Mouse (Mus musculus) CH12.LX (cell line): ENCODE measurements around the gene Gm10643. TPM values are rescaled to one million over a fixed set of nuclear protein-coding genes. Genes with fewer than 3 reads are reported as not detected.

Experiments
- DNase-seq: peaks from one replicate; pipeline ENCODE4 v3.0.0-alpha.2; 2013; ENCODE audit errors: extremely low read depth
- H3K27ac ChIP-seq: 2 replicates; pipeline ENCODE4 v1.5.1; 2012; ENCODE audit warnings: low read depth, mild to moderate bottlenecking, control low read depth, moderate library complexity; ENCODE audit not compliant: insufficient read depth
- H3K27me3 ChIP-seq: replicated peaks from 2 replicates; pipeline ENCODE3; 2012; ENCODE audit warnings: inconsistent platforms
- H3K36me3 ChIP-seq, 2 experiments: replicated peaks in 1 of 2; 2 replicates each; pipeline versions ENCODE3 to v1.6.1; 2012; ENCODE audit warnings: inconsistent platforms in 1 of 2, low read length in 1 of 2, mild to moderate bottlenecking in 1 of 2, mixed read lengths in 1 of 2, moderate library complexity in 1 of 2; ENCODE audit not compliant: control insufficient read depth in 1 of 2, insufficient read depth in 1 of 2
- H3K4me1 ChIP-seq, 2 experiments: 2 replicates each; pipeline ENCODE4 v1.6.1; 2012; ENCODE audit warnings: inconsistent platforms in 1 of 2, moderate library complexity in 1 of 2; ENCODE audit not compliant: insufficient read depth in 2 of 2, control insufficient read depth in 1 of 2
- H3K4me2 ChIP-seq: 2 replicates; pipeline ENCODE4 v1.6.1; 2012; ENCODE audit warnings: low read depth, mild to moderate bottlenecking, control low read depth; ENCODE audit not compliant: poor library complexity, insufficient read depth, severe bottlenecking
- H3K4me3 ChIP-seq, 3 experiments: fragments of 150-350 bp in 1 of 3; sonication (generic) in 1 of 3; replicated peaks in 1 of 3; 2 replicates each; pipeline versions ENCODE3 to v1.5.1; 2011 to 2012; ENCODE audit warnings: low read depth in 2 of 3, low read length in 2 of 3, mild to moderate bottlenecking in 2 of 3, moderate library complexity in 2 of 3, control low read depth in 1 of 3, improper control_type of control experiment in 1 of 3, inconsistent platforms in 1 of 3, mixed read lengths in 1 of 3; ENCODE audit not compliant: poor library complexity in 1 of 3
- H3K79me2 ChIP-seq: replicated peaks from 2 replicates; pipeline ENCODE4 v1.6.1; 2012; ENCODE audit warnings: mild to moderate bottlenecking, moderate library complexity; ENCODE audit not compliant: control insufficient read depth, poor library complexity, insufficient read depth, severe bottlenecking; ENCODE audit errors: extremely low read depth
- H3K9ac ChIP-seq: 2 replicates; pipeline ENCODE4 v1.6.1; 2012; ENCODE audit warnings: low read depth, mild to moderate bottlenecking, control low read depth, moderate library complexity; ENCODE audit not compliant: insufficient read depth
- H3K9me3 ChIP-seq: replicated peaks from 2 replicates; pipeline ENCODE3; 2012; ENCODE audit warnings: low read length, inconsistent platforms, mixed read lengths
- BHLHE40 ChIP-seq: IDR thresholded peaks from 2 replicates; pipeline ENCODE4 v1.6.1; 2011; ENCODE audit warnings: mild to moderate bottlenecking, low read depth, low read length, improper control_type of control experiment
- CHD1 ChIP-seq: IDR thresholded peaks from 2 replicates; pipeline ENCODE4 v1.6.1; 2012; ENCODE audit warnings: low read depth, low read length, improper control_type of control experiment, inconsistent platforms
- E2F4 ChIP-seq: IDR thresholded peaks from 2 replicates; pipeline ENCODE4 v1.6.1; 2011; ENCODE audit warnings: low read depth, low read length, improper control_type of control experiment; ENCODE audit not compliant: insufficient replicate concordance
- ELF1 ChIP-seq: IDR thresholded peaks from 2 replicates; pipeline ENCODE4 v1.6.1; 2014; ENCODE audit warnings: low read depth, mild to moderate bottlenecking, inconsistent platforms, low read length, improper control_type of control experiment
- EP300 ChIP-seq: IDR thresholded peaks from 2 replicates; pipeline ENCODE4 v1.6.1; 2011; ENCODE audit warnings: low read length, improper control_type of control experiment
- HCFC1 ChIP-seq: IDR thresholded peaks from 2 replicates; pipeline ENCODE4 v1.6.1; 2012; ENCODE audit warnings: low read depth, mild to moderate bottlenecking, inconsistent platforms, low read length, improper control_type of control experiment
- IRF4 ChIP-seq: IDR thresholded peaks from 2 replicates; pipeline ENCODE4 v1.6.1; 2014; ENCODE audit warnings: low read depth, mild to moderate bottlenecking, inconsistent platforms, low read length, improper control_type of control experiment
- JUN ChIP-seq: IDR thresholded peaks from 2 replicates; pipeline ENCODE4 v1.6.1; 2011; ENCODE audit warnings: low read depth, mild to moderate bottlenecking, low read length, improper control_type of control experiment, moderate library complexity; ENCODE audit not compliant: insufficient read depth
- KAT2A ChIP-seq: IDR thresholded peaks from 2 replicates; pipeline ENCODE4 v1.6.1; 2012; ENCODE audit warnings: low read length, improper control_type of control experiment, inconsistent platforms; ENCODE audit not compliant: insufficient replicate concordance
- MAFK ChIP-seq: IDR thresholded peaks from 2 replicates; pipeline ENCODE4 v1.6.1; 2011; ENCODE audit warnings: low read length, improper control_type of control experiment; ENCODE audit not compliant: insufficient replicate concordance
- MAZ ChIP-seq: IDR thresholded peaks from 2 replicates; pipeline ENCODE4 v1.6.1; 2012; ENCODE audit warnings: low read depth, mild to moderate bottlenecking, inconsistent platforms, low read length, improper control_type of control experiment, moderate library complexity
- NRF1 ChIP-seq: IDR thresholded peaks from 2 replicates; pipeline ENCODE4 v1.6.1; 2014; ENCODE audit warnings: low read depth, mild to moderate bottlenecking, inconsistent platforms, low read length, improper control_type of control experiment, moderate library complexity
- PAX5 ChIP-seq: IDR thresholded peaks from 2 replicates; pipeline ENCODE4 v1.6.1; 2012; ENCODE audit warnings: low read length, inconsistent platforms, mixed read lengths
- POLR2AphosphoS2 ChIP-seq: IDR thresholded peaks from 2 replicates; pipeline ENCODE4 v1.6.1; 2011; ENCODE audit warnings: low read depth, low read length, improper control_type of control experiment
- TBP ChIP-seq: conservative IDR thresholded peaks from 2 replicates; pipeline ENCODE4 v1.6.1; 2011; ENCODE audit warnings: low read depth, low read length, improper control_type of control experiment
- USF2 ChIP-seq: conservative IDR thresholded peaks from 2 replicates; pipeline ENCODE4 v1.6.1; 2011; ENCODE audit warnings: low read depth, low read length, improper control_type of control experiment
- ZC3H11A ChIP-seq: IDR thresholded peaks from 2 replicates; pipeline ENCODE4 v1.6.1; 2012; ENCODE audit warnings: low read depth, mild to moderate bottlenecking, inconsistent platforms, low read length, improper control_type of control experiment
- ZKSCAN1 ChIP-seq: IDR thresholded peaks from 2 replicates; pipeline ENCODE4 v1.6.1; 2012; ENCODE audit warnings: low read depth, inconsistent platforms, low read length, improper control_type of control experiment, borderline replicate concordance
- dilution Hi-C: fragments of 300-500 bp; cut with MboI; formaldehyde crosslinking; loops from 2 replicates; pipeline ENCODE4 v1.14.3; 2020; ENCODE audit warnings: low sequenced_read_pairs; ENCODE audit not compliant: extremely low pct_unique_long_range_greater_than_20kb, extremely low pct_ligation_motif_present
- in situ Hi-C: fragments of 300-500 bp; cut with MboI; formaldehyde crosslinking; loops from 3 replicates; pipeline ENCODE4 v1.14.3; 2019; ENCODE audit warnings: low sequenced_read_pairs, low pct_ligation_motif_present, low pct_unique_long_range_greater_than_20kb, mixed read lengths
- polyA plus RNA-seq: library from polyadenylated mRNA; unstranded; fragments of >175 nt; gene quantifications from 2 replicates; pipeline ENCODE4 v1.2.1, GENCODE M21; 2012; ENCODE audit warnings: low read depth; ENCODE audit not compliant: insufficient read length
- total RNA-seq, 2 experiments: library from RNA; depleted of rRNA; stranded (reverse); fragments of 300-350 nt in 1 of 2; fragments of >200 nt in 1 of 2; gene quantifications; 2 replicates each; pipeline ENCODE4 v1.2.3; 2012 to 2014

Gm10643 gene
- total and polyA plus RNA-seq, 3 experiments = 0.14 to 0.76 (median 0.42) TPM

- no peaks in the 10 kb centered on the region for H3K27me3 ChIP-seq
- H3K4me1 ChIP-seq = peaks cover 16 to 43% of the 10 kb centered on the region in 2 experiments
- TF ChIP-seq POLR2AphosphoS2 (no peak), USF2 (no peak), ZC3H11A (no peak), E2F4 (no peak), ZKSCAN1 (no peak), MAFK (no peak), NRF1 (no peak), ELF1 (no peak)
- DNase-seq = no peak
- H3K27ac ChIP-seq = no peak overlapping the region
- no peak overlapping the region for H3K4me3 ChIP-seq
- no peaks in the 10 kb centered on the region for H3K9me3 ChIP-seq
- no peak overlapping the region for H3K4me2 ChIP-seq
- peaks cover 19 to 59% of the 10 kb centered on the region in 2 experiments for H3K36me3 ChIP-seq
- H3K79me2 ChIP-seq = peaks cover 14% of the 10 kb centered on the region
- in situ Hi-C loops = no loop called here
- no peak overlapping the region for H3K9ac ChIP-seq
- dilution Hi-C loops = no loop called here
Observed at GRCm38 (mm10) chr8:84071921-84072320, 7.0 kb upstream of the Gm10643 start.

- dilution Hi-C loops = no loop called here
- TF ChIP-seq BHLHE40 (no peak), JUN (no peak), PAX5 (no peak), EP300 (no peak), TBP (no peak), CHD1 (no peak), MAZ (no peak), HCFC1 (no peak), IRF4 (no peak), KAT2A (no peak), USF2 (no peak)
- peaks cover 16 to 43% of the 10 kb centered on the region in 2 experiments for H3K4me1 ChIP-seq
Observed at GRCm38 (mm10) chr8:84070667-84071066, 5.7 kb upstream of the Gm10643 start.

More at GRCm38 (mm10) chr8:84070667-84071066, 5.7 kb upstream of the Gm10643 start:
- Histone ChIP-seq H3K4me2 (no peak overlapping the region), H3K27ac (no peak overlapping the region), H3K9me3 (no peaks in the 10 kb centered on the region), H3K4me3 (no peak overlapping the region), H3K27me3 (no peaks in the 10 kb centered on the region), H3K36me3 (peaks cover 14 to 46% of the 10 kb centered on the region in 2 experiments), H3K9ac (no peak overlapping the region), H3K79me2 (peaks cover 14% of the 10 kb centered on the region)
- no peak for DNase-seq
- in situ Hi-C loops = no loop called here
